Mouse (Mus musculus) large intestine, adult 2 months (tissue): ENCODE results near the gene Csnk1d. TPM values are rescaled to one million over a fixed set of nuclear protein-coding genes. Genes with fewer than 3 reads are reported as not detected.

Source experiments
- DNase-seq: peaks from one replicate; pipeline ENCODE4 v3.0.0-alpha.2; 2012; ENCODE audit warnings: low read depth, low spot score
- WGBS: fragments of 180-500 bp; shearing (Covaris S2); methylation state at CpG from one replicate; pipeline ENCODE4 v1.1.7; 2018; 5-methylcytosine and 5-hydroxymethylcytosine counted together
- polyA plus RNA-seq: library from polyadenylated mRNA; depleted of rRNA; stranded (reverse); fragments of >200 nt; gene quantifications from 2 replicates; pipeline ENCODE4 v1.2.3, GENCODE M21; 2012; rRNA removed

Csnk1d gene
- polyA plus RNA-seq = 74.9 and 77.2 TPM in 2 replicates

DNA sequence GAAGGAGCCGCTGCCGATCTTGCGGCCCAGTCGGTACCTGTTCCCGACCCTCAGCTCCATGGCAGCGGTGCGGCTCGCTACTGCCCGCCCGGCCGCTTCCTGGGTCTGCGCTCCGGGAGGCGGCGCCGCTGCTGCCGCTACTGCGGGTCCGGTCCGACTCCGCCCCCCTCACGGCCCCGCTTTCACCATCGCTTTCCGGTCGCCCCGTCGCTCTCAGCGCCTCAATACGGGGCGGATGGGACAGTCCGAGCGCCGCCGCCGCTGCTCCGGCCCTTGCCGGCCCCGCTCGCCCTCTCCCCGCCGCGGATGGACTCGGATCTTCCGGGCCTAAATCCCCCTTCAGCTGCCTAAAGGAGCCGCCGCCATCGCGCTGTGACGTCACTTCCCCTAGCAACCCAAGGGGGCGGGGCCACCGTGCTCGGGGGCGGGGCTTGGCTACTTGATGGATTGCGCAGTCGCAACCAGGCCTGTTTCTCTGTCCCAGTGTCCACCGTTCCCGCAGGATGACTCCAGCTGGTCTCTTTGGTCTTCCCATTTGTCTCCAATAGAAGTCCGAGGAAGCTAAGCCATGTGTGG is at the start of gene Csnk1d:
Gene Csnk1d, minus strand, starts transcription at position 380 of the 576 bp plus-strand sequence.
- DNase-seq = peak; percentile 76

DNA sequence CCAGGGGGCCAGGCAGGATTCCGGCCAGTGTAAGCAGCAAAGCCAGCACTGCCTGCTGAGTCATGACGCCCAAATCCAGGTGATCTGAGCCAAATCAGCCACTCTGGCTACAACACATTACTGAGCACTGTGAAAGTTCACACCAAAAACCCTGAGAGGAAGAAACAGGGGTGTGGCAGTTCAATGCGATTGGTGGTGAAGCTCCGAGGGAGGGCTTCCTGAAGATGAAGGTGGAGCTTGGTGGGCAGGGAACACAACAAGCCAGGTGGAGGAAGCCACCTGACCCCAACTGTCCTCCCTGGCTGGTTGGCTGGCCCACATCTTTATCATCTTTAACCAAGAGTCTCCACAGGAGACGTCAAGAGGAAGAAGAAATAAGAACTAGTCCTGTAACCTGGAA is 48.2 kb upstream of the Csnk1d start, which contains the start of gene Cd7:
Gene Cd7, minus strand, starts transcription at position 117 of the 400 bp plus-strand sequence.
- 41% methylated on average over 5 of the region's 5 CpGs for WGBS
- no peak for DNase-seq

More for the DNA sequence above, at the start of gene Csnk1d:
- under 1% methylated on average over 59 of the region's 59 CpGs for WGBS

DNA sequence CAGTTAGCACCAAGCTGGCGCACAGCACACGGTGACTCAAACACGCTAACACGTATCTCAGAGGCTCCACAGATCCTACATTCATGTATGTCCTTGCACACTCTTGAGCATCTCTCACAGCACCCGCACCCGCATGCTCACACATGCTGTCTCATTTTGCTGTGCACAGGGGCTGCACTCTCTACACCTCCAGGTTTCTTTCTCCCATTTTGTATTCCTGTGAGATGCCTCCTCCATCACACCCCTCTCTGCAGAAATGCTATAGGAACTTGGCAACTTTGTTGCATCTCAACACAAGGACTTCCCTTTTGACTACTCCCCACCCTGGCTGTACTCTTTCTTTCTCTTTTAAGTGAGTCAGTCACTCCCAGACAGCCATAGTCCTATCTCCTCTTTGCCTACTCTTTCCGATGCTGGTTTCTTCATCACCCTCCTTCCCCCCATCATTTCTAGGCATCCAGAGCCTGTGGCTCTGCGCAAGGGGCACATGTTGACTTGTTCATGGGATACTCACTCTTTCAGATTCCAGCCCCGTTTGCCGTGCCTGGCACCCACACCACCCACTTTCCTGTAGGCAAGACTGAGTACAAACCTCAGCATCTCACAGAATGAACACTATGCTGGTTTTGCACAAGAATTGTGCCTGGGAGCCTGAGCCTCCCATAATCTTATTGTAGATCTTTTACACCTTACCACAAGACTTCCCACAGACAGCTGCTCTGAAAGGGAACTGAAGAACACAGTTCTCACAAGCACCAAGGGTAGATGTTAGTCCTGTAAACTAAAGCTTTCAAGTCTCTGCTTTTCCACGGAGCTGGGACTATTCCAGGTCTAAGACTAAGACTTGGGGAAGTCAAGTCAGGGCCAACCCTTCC is 47.5 kb upstream of the Csnk1d start:
- WGBS = 88% methylated on average over 11 of the region's 11 CpGs

DNA sequence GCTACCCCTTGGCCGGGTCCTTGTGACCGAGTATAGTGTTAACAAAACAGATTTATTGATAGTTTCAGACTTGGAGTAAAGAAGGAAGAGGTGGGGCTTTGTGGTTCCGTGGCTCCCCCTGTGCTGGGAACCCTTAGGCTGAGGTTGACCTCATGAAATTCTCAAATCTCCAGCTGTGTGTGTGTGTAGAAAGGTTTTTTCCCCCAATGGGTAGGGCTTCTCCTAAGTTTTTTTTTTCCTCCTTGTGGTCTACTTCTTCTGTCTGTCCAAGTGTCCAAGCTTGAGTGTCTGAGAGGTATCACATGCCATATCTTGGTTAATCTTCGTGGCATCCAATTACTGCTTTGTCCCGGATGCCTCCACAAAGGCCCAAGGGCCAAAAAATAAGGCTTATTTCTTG is 42.0 kb upstream of the Csnk1d start:
- WGBS = 76% methylated on average over 5 of the region's 5 CpGs
- no peak for DNase-seq

More for the DNA sequence above, 47.5 kb upstream of the Csnk1d start:
- no peak for DNase-seq

DNA sequence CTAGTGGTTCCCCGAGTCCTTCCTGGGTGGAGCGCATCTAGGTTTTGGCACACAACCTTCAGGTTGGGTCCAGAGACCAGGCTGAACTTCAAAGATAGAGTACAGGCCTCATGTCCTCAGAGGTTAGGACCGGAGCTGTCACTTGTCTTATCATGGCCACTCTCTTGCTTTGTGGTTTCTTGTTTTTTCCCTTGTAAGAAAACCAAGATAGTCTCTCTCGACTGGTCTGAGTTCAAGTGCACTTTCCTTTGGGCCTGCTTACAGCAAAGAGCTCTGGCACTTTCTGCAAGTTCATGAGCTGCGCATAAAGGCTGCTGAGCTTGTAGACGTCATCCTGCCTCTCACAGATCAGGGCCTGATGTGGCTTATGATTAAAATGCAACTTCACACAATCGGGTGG is 36.1 kb upstream of the Csnk1d start:
- DNase-seq = no peak
- WGBS = 89% methylated on average over 7 of the region's 7 CpGs

DNA sequence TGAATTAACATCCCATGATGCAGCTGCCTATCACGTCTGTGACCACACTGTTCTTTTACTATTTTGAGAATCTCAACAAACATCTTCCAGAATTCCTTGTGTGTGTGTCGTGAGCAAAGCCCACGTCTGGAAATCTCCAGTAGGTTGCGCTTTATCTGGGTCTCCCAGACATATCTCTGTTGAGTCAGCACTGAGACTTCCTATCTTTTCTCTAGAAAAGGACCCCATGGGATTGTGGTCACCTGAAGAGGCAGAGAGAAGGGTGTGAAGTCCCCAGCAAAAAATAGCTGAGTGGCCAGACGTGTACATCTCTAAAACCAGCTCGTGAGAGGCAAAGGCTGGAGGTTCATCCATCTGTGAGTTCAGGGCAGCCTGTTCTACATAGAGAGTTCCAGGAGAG is 33.0 kb upstream of the Csnk1d start:
- WGBS = 60% methylated on average over 6 of the region's 6 CpGs
- DNase-seq = no peak

DNA sequence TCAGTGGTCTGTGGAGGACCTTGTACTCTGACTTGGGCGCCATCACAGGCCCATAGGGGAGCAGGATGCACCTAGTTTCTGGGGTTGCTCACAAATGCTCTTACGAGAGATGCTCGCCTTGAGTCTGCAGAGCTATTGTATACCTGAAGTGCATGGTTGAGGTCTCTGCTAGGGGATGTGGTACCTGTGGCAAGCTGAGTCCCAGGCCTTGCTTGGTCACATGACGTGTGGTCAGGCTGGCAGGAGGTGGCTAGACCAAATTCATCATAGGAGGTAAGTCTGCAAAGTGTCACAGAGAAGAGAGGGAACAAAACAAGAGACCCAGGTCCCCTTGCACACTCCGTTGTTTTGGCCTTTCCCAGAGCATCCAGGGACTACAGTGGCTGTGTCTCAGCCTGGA is 28.4 kb upstream of the Csnk1d start:
- 88% methylated on average over 5 of the region's 5 CpGs for WGBS
- no peak for DNase-seq

DNA sequence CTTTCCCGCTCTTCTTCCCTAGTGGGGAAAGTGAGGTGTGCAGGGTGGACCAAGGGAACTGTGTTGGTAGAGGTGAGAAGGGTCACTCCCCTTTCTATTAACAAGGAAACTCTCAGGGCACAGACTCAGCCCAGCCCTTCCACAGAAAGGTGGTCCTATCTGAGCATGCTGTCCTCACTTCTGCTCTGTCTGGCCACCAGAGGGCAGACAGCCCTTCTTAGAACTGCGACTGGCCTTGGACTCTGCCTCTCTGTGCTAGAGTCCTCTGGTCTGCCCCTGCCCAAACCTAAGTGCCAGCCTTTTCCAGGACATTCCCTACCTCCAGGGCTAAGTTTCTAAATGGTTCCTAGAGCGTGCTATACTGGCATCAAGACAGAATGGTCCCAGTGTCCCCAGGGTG is 26.6 kb upstream of the Csnk1d start:
- 49% methylated on average over 3 of the region's 3 CpGs for WGBS
- DNase-seq = peak; percentile 13

DNA sequence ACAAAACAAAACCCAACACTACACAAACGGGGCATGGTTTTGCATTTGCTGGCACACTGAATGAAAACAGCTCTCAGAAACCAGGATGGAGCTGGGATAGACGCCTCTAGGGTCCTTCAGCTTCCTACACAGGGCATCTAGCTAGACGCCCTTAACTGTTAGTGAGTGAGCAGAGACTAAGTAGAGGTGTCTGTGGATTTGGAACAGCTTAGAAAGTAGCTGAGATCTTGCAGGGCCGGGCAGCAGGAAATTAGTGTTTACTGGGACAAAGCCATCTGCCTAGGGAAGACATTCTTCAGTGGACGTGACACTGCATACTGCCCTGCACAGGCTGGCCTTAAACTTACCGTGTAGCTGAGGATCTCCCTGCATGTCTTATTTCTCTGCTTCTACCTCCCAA is 24.3 kb upstream of the Csnk1d start:
- WGBS = 53% methylated on average over 6 of the region's 6 CpGs
- no peak for DNase-seq

DNA sequence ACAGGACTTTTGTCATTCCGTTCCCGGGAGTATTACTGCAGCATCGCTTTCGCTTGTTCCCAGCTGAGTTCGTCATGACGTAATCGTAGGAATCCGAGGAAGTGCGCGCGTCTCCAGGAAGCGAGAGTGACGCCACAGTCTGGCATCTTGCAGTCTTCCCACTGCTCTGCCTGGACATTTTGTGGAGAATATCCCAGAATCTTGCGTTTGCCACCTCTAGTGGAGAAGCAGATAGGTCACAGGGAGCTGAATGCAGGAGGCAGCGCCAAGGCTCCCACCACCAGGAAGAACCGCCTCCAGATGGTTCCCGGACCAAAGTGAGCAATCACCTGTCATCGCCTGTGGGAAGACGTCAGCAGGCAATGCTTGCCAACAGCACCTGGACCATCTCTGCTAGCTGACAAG is 23.8 kb upstream of the Csnk1d start:
- DNase-seq = no peak

DNA sequence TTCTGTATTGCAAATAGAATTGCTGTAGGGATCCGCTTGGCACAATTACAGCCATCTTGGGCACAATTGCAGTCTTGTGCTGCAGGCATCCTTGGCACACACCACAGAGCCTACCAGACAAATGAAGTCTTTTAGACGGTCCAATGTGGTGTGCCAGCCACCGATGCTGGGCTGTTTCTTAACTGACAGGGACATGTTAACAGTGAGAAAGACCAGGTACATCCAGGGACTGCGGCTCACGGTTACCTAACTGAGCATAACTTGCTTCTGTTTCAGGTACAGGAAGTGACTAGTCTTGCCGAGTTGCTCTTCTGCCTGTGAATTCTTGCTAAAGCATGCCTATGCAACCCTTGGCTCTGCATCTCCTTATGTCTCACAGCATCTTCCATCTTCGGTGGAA is 22.5 kb upstream of the Csnk1d start:
- 83% methylated on average over 7 of the region's 7 CpGs for WGBS
- DNase-seq = no peak

More for the DNA sequence above, 23.8 kb upstream of the Csnk1d start:
- WGBS = 37% methylated on average over 19 of the region's 19 CpGs

DNA sequence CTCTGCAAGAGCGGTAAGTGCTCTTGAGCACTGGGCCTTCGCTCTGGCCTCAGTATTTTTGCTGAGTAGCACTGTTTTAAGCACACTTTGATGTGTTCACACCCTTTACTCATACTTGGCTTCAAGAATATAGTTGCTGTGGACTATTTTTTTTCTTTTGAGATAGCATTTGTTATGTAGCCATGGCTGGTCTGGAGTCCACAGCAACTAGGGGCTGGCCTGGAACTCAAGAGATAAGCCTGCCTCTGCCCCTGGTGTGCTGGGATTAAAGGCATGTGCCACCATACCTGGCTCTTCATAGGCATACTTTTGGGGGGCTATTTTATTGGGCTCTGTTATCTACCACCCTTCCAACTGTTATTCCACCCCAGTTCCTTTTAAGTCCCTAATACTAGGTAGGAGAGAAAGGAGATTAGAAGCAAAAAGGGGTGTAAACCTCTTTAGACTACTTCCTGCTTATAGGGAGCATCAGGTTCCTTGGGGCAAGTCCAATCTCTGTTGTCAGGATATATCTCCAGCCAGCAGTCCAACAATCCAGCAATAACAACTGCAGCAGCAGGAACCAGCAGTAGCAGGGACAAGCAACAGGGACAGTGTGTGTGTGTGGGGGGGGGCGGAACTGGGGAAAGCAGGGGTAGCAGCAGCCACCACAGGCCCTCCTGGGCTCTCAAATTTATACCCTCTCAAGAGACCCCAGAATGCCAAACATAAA is 19.1 kb upstream of the Csnk1d start:
- no peak for DNase-seq
- WGBS = 97% methylated on average over 3 of the region's 3 CpGs

DNA sequence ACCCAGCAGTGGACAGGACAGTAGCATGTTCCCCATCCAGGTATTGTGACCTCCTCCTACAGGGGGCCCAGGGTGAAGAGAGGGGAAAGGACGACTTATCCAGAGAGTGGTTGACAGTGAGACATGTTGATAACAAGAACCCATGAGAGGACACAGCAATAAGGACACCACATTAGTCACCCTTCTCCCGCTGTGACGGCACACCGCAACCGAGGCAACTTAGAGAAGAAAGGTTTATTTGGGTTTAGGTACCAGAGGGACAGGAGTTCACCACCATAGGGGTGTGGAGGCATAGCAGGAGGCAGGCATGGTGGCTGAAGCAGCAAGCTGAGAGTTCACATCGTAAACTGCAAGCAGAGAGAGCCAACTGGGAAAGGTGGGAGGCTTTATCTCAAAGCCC is 15.1 kb upstream of the Csnk1d start:
- WGBS = 80% methylated on average over 6 of the region's 6 CpGs
- no peak for DNase-seq

DNA sequence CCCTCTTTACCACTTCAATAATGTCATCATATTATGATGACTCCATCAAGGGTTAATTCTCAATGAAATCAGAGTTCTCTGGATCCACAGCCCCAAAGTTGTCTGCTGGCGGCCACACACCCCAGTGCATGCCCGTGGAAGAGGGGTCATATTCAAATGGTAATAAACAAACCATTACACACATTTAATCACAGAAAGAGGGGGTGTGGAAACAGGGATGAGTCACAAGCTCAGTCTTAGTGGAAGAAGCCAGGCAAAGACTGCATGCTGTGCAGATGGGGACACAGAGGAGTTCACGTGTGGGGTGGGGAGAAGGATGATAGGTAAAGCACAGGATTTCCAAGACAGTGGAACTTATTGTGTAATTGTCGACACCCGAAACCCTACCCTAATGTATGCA is 13.2 kb upstream of the Csnk1d start:
- no peak for DNase-seq

DNA sequence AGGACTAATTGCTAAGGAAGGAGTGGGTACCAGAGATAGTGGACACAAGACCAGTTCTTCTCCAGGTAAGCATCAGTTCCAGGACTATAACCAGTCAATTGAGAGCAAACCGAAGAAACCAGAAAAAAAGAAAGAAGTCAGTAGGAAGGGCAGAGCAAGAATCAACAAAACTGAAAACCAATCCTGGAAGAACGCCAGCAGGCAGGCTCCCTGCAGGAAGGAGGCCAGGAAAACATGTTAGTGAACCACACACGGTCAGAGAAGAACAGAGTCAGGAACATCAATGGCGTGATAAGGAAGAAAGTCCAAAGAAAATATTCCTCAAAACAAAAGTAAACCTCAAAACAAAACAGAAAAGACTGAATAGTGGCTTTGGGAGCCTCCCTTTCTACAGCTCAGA is 10.8 kb upstream of the Csnk1d start:
- no peak for DNase-seq
- WGBS = 13% methylated on average over 4 of the region's 4 CpGs

More for the DNA sequence above, 13.2 kb upstream of the Csnk1d start:
- 42% methylated on average over 5 of the region's 5 CpGs for WGBS

DNA sequence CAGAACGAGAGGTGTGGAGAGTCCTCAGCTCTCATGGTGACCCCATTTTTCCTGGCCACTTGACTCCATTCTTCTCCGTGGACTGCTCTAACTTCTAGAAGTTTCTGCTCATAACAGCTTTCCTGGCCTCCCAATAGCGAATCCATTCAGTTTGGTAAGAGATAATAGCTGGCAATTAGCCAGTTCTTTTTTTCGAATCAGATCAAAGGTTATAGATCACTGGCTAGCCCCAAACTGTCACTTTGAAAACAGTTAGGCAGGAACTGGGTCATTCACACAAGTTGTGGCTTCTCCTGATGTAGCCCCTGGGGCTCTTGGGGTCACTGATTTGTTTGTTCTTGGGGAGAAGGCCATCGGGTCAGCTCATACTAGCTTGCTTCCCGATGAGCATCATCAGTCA is 3.6 kb upstream of the Csnk1d start:
- DNase-seq = no peak
- 70% methylated on average over 6 of the region's 6 CpGs for WGBS

DNA sequence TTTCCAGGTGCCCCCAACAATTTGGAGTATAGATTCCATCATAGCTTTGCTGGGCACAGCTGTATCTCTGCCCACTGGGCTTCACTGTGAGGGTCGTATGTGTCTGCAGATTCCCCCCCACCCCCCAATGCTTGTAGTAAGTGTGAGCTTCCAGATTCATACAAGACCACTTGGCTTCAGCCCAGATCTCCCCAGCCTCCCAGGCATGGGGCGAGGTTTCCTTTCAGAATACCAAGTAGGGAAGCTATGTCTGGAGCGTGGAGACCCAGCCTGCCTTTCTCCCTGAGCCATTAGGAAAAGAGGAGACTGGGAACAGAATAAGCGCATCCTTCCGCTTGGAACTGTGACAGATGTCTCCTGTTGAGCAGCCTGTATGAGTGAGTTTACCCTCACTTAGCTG is 2.5 kb upstream of the Csnk1d start:
- WGBS = 89% methylated on average over 5 of the region's 5 CpGs
- no peak for DNase-seq

DNA sequence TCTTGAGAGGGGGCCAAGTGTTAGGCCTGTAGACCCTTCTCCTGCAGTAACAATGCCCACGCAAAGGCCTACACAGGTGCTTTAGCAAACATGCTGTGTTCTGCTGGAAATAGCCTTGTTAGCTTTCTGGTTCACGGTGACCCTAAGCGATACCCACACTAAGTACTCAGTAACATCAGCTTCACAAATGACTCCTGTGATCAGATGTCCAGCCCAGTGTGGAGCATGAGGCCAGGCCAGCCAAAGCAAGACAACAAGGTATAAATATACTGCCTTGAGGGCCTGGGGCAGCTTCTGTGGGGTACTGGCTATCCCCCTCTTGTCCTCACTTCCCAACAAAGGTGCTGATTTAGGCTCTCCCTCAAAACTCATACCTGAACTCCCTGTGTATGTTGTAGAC is 1.9 kb upstream of the Csnk1d start:
- DNase-seq = no peak
- 97% methylated on average over 3 of the region's 3 CpGs for WGBS

DNA sequence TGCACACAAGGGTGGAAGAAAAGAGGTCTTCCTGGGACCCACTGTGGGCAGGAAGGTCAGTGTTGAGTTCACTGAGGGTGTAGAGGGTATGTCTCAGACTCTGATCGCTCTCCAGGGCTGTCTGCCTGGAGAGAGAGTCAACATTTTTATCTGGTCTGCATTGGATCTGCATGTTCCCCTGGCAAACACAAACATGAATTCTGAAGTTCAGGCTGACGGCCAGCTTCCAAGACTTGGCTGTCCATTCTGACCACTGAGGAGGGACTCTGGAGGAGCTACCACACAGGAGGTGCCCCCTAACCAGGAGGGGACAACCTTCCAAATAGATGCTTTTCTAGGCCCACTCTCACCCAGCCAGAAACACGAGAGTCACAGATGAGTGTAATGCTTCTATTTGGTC is 661 bp upstream of the Csnk1d start:
- WGBS = 42% methylated on average over 3 of the region's 3 CpGs
- no peak for DNase-seq

DNA sequence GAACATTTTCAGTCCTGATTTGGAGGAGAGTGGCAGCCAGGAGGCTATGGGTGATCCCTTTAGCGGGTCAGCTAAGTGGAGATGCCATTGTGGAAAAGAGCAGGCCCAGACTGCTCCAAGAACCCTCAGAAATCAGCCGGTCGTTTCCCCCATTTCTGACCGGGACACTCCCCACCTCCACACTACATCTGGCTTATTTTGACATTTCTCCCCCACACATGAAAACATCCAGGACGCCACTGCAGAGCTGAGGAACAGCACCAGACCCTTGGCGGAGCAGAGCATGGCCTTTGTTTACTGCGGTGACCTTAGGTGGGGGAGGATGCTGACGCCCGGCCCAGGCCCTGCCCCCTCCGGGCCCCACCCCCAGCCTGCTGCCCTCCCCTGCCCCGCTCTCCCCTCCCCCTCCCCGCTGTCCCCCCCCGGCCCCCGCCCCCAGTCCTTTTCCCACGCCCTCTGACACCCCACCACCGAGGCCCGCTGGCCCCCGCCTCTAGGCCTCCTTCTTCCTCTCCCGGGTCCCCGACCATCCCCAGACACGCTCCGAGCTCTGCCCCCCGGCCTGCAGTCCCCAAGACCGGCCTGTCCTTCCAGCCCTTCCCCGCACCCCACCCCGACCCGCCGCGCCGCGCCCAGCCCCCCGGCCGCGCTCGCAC is 876 bp downstream of the Csnk1d start:
- DNase-seq = no peak
- 3% methylated on average over 29 of the region's 35 CpGs for WGBS
